ENCODE assay signal across 9 mouse cellular contexts in the genomic region with DNA sequence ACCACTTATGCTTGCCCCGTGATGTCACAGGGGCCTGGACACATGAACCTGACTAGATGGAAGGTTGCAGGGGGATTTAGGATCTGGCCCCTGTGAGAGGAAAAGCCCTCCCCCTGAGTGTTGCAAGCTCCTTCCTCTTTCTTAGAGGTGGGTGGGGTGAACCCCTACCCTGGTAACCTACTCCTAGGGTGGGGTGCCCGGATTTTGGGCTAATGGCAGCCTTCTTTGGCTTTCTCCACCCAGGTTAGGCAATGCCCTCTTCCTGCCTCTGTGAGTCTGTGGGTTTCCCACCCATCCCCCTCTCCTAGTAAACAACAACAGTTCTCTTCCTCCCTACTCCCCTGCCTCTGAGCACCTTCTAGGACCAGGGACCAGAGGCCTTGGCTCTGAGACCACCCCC. TPM values are rescaled to one million over a fixed set of nuclear protein-coding genes. Genes with fewer than 3 reads are reported as not detected.
DNase-seq lines count a peak whose midpoint lies in the region; ATAC-seq and TF ChIP-seq lines count a peak whose summit lies in the region.
"Had no signal": no experiment of that assay in that cellular context is flagged by ENCODE, and none has a peak within 500 bp of the region (broad histone marks: within the 10 kb centered on the region; RNA-seq: fewer than 3 reads in every experiment).

No protein-coding gene starts in this region.

- 0 out of 2 replicates have a peak overlapping the region, but pooled peaks have one; percentile 18 for H3K9ac ChIP-seq in kidney, embryonic 16.5 days (replicated peaks; ENCODE audit: low read length)

- H3K36me3 ChIP-seq in kidney, embryonic 16.5 days (ENCODE audit: insufficient read depth, low read length) = peaks cover 14% of the 10 kb centered on the region; the same call in 1 of the 2 replicates
- H3K36me3 ChIP-seq in E14TG2a.4 (ENCODE audit: insufficient read depth, low read length) = peaks cover 55% of the 10 kb centered on the region

- no peak for TF ChIP-seq CTCF in E14TG2a.4 (conservative IDR thresholded peaks at IDR 0.05; ENCODE audit: low read length)
- no peak for TF ChIP-seq CTCF in bone marrow, adult 2 months (IDR thresholded peaks at IDR 0.05; ENCODE audit: control insufficient read depth, insufficient read depth, low read length)
- TF ChIP-seq CTCF in layer of hippocampus, adult 2 months (conservative IDR thresholded peaks at IDR 0.05) = no peak

- peaks cover 63% of the 10 kb centered on the region for H3K4me1 ChIP-seq in kidney, embryonic 16.5 days (ENCODE audit: insufficient read depth, low read length)
- peaks cover 94% of the 10 kb centered on the region for H3K4me1 ChIP-seq in E14TG2a.4 (replicated peaks; ENCODE audit: low read depth, low read length)
- H3K4me1 ChIP-seq in bone marrow, adult 2 months (ENCODE audit: control insufficient read depth, insufficient read depth, low read length) = peaks cover 18% of the 10 kb centered on the region

- no peaks in the 10 kb centered on the region for H3K9me3 ChIP-seq in kidney, embryonic 16.5 days (ENCODE audit: low read length)
- H3K9me3 ChIP-seq in E14TG2a.4 (ENCODE audit: low read length) = no peaks in the 10 kb centered on the region

- no peak overlapping the region for H3K4me3 ChIP-seq in kidney, embryonic 16.5 days (ENCODE audit: low read length)
- H3K4me3 ChIP-seq in E14TG2a.4 (replicated peaks; ENCODE audit: low read length) = peak overlapping the region; percentile 49
- H3K4me3 ChIP-seq in bone marrow, adult 2 months (replicated peaks; ENCODE audit: control insufficient read depth, low read depth, low read length) = no peak overlapping the region
- no peak overlapping the region for H3K4me3 ChIP-seq in layer of hippocampus, adult 2 months
- H3K4me3 ChIP-seq: erythroblast, embryonic 14.5 days had no signal

- no peak for DNase-seq in kidney, adult 9 months
- DNase-seq in layer of hippocampus, adult 2 months (ENCODE audit: low spot score in 2 of 2) = no peak
- no peak for DNase-seq in left cerebral cortex, adult 18-20 months (ENCODE audit: low spot score in 2 of 2)

- ATAC-seq in kidney, embryonic 16.5 days (ENCODE audit: low FRiP score, low TSS enrichment) = no peak
- peak; percentile 59 for ATAC-seq in megakaryocyte, adult 5-6 weeks (ENCODE audit: poor library complexity, severe bottlenecking)

- no peak overlapping the region for H3K27ac ChIP-seq in kidney, embryonic 16.5 days (ENCODE audit: low read length)
- peak overlapping the region; percentile 62 for H3K27ac ChIP-seq in bone marrow, adult 2 months (ENCODE audit: control insufficient read depth, insufficient read depth, low read depth, low read length, poor library complexity)
- no peak overlapping the region for H3K27ac ChIP-seq in layer of hippocampus, adult 2 months

- no peak for TF ChIP-seq POLR2A in bone marrow, adult 2 months (IDR thresholded peaks at IDR 0.05; ENCODE audit: borderline replicate concordance, control insufficient read depth, low read depth, low read length)

- 73% methylated on average over 2 of the region's 2 CpGs for WGBS in kidney, embryonic 16.5 days
- 21% methylated on average over 2 of the region's 2 CpGs for WGBS in bone marrow, adult 2 months

- H3K27me3 ChIP-seq in kidney, embryonic 16.5 days (ENCODE audit: insufficient read depth, low read length) = no peaks in the 10 kb centered on the region
- no peaks in the 10 kb centered on the region for H3K27me3 ChIP-seq in E14TG2a.4 (ENCODE audit: insufficient read depth, low read length)

- H3K4me2 ChIP-seq in kidney, embryonic 16.5 days (replicated peaks; ENCODE audit: low read depth, low read length) = no peak overlapping the region

RNA-seq across cellular contexts. Expression of gene Rara, which starts 25.1 kb away (rescaled TPM):
- polyA plus RNA-seq in kidney, embryonic 16.5 days (2015; fragmentation: Nextera tagmentation; extraction: Ambion mirVana) = 31.4 and 32.5 TPM in 2 replicates
- 8.9 and 17.2 TPM in 2 replicates for polyA plus RNA-seq in bone marrow, adult 2 months (2011; ENCODE audit: insufficient read depth, insufficient read length, low replicate concordance, missing spikeins)
- total RNA-seq in megakaryocyte, adult 5-6 weeks (2015) = 124 and 125 TPM in 2 replicates
- total RNA-seq in megakaryocyte, adult 5-6 weeks (2017) = 38.8 and 43.3 TPM in 2 replicates
- 10 to 100 TPM; 15.4 to 19.0 TPM for total RNA-seq in layer of hippocampus, adult 2 months (2021)
- total RNA-seq in left cerebral cortex, adult 18-20 months (2021) = 10 to 100 TPM; 14.4 to 14.9 TPM

RNA-seq across cellular contexts. Expression of gene Gjd3, which starts 30.1 kb away (rescaled TPM):
- 0.59 TPM in 1 of 2 replicates, not detected in the other for polyA plus RNA-seq in kidney, embryonic 16.5 days (2015; fragmentation: Nextera tagmentation; extraction: Ambion mirVana)
- not detected in 2 replicates for polyA plus RNA-seq in bone marrow, adult 2 months (2011; ENCODE audit: insufficient read depth, insufficient read length, low replicate concordance, missing spikeins)
- not detected in 2 replicates for total RNA-seq in megakaryocyte, adult 5-6 weeks (2015)
- total RNA-seq in megakaryocyte, adult 5-6 weeks (2017) = not detected in 2 replicates
- 1 to 10 TPM; 1.3 to 2.0 TPM for total RNA-seq in layer of hippocampus, adult 2 months (2021)
- total RNA-seq in left cerebral cortex, adult 18-20 months (2021) = 1 to 10 TPM; 1.8 to 2.0 TPM
- polyA plus RNA-seq: erythroblast, embryonic 14.5 days; limb, embryonic 11.5 days had no signal

RNA-seq across cellular contexts. Expression of gene Cdc6, which starts 45.1 kb away (rescaled TPM):
- 36.2 and 38.6 TPM in 2 replicates for polyA plus RNA-seq in kidney, embryonic 16.5 days (2015; fragmentation: Nextera tagmentation; extraction: Ambion mirVana)
- 50.4 and 53.9 TPM in 2 replicates for polyA plus RNA-seq in bone marrow, adult 2 months (2011; ENCODE audit: insufficient read depth, insufficient read length, low replicate concordance, missing spikeins)
- 26.4 and 31.3 TPM in 2 replicates for total RNA-seq in megakaryocyte, adult 5-6 weeks (2015)
- total RNA-seq in megakaryocyte, adult 5-6 weeks (2017) = 26.5 and 27.5 TPM in 2 replicates
- under 1 TPM; 0.52 to 0.64 TPM for total RNA-seq in layer of hippocampus, adult 2 months (2021)
- total RNA-seq in left cerebral cortex, adult 18-20 months (2021) = under 1 TPM; 0.33 to 0.45 TPM

Comparison
In these comparisons a context has a peak if more than half of its experiments do, and no peak if none do; other contexts are left out.
1. RNA of gene Cdc6, which starts 45.1 kb away (total RNA-seq): 26.4 to 31.3 TPM in megakaryocyte, adult 5-6 weeks; 0.52 to 0.64 TPM in layer of hippocampus, adult 2 months and 0.33 to 0.45 TPM in left cerebral cortex, adult 18-20 months; every median in the first group is over 10 times any median in the second.